Mouse (Mus musculus) common myeloid progenitor, adult 5-6 weeks (primary cell): ENCODE measurements around the gene Klk1b11. TPM values are rescaled to one million over a fixed set of nuclear protein-coding genes. Genes with fewer than 3 reads are reported as not detected.
"Not testable (repeated sequence)": the region's sequence is repeated elsewhere in the genome, so short reads cannot be mapped to it uniquely, and the experiment has no call there.

Source experiments
- ATAC-seq: replicated peaks from 2 replicates; pipeline ENCODE4 v1.8.0; 2016; ENCODE audit warnings: low read depth, mild to moderate bottlenecking, moderate TSS enrichment, inconsistent platforms; ENCODE audit not compliant: poor library complexity, severe bottlenecking
- total RNA-seq: library from RNA; stranded (forward); fragments of 200-1000, 187-1606 nt; gene quantifications from 2 replicates; pipeline ENCODE4 v1.2.3, GENCODE M21; 2017

Klk1b11 gene
- not detected in 2 replicates for total RNA-seq

DNA sequence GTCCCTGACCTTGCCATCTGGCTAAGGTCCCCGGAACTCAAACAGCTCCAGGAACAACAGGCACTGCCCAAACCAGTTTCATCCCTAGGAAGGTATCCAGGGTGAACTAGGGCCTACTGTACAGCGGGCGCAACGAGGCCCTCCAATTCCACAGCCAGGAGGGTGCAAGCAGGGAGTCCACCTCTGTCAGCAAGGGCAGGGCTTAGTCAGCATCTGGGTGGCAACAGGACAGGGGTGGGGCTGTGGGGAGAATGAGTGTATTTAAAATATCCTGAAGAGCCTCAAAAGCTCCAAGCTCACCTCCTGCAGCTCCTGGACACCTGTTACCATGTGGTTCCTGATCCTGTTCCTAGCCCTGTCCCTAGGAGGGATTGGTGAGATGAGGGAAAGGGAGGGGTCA, at the start of gene Klk1b11:
Gene Klk1b11, plus strand, starts transcription at position 301 of the 400 bp plus-strand sequence.
- not testable (repeated sequence) for ATAC-seq

DNA sequence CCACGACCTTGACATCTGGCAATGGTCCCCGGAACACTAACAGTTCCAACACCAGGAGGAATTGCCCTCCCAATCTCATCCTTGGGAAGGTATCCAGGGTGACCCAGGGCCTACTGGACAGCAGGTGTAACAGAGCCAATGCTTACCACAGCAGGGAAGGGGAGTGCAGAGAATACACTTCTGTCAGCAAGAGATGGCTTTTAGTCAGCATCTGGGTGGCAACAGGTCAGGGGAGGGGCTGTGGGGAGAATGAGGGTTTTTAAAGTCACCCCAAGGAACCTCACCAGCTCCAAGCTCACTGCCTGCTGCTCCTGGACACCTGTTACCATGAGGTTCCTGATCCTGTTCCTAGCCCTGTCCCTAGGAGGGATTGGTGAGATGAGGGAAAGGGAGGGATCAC, 45.3 kb upstream of the Klk1b11 start, which contains the start of gene Klk1b8:
Gene Klk1b8, plus strand, starts transcription at position 301 of the 400 bp plus-strand sequence.
- no peak for ATAC-seq

- ATAC-seq, result no peak
Measured at GRCm38 (mm10) chr7:43952703-43953102, 43.0 kb upstream of the Klk1b11 start.

- no peak for ATAC-seq
Measured at GRCm38 (mm10) chr7:43966451-43966850, 29.2 kb upstream of the Klk1b11 start, which contains the start of gene Klk1b1. Gene Klk1b1 (plus strand): TSS chr7:43966751.

- no peak for ATAC-seq
Measured at GRCm38 (mm10) chr7:43967058-43967457, 28.6 kb upstream of the Klk1b11 start.

GRCm38 (mm10) chr7:43967612-43968011, 28.1 kb upstream of the Klk1b11 start:
- ATAC-seq, result 0 out of 2 replicates have a peak, but pooled peaks have one; percentile 32

- not testable (repeated sequence) for ATAC-seq
Measured at GRCm38 (mm10) chr7:43975761-43976160, 19.9 kb upstream of the Klk1b11 start, which contains the start of gene Klk1b9. Gene Klk1b9 (plus strand): TSS chr7:43976061.

GRCm38 (mm10) chr7:43985657-43986056, 10.0 kb upstream of the Klk1b11 start:
- no peak for ATAC-seq

DNA sequence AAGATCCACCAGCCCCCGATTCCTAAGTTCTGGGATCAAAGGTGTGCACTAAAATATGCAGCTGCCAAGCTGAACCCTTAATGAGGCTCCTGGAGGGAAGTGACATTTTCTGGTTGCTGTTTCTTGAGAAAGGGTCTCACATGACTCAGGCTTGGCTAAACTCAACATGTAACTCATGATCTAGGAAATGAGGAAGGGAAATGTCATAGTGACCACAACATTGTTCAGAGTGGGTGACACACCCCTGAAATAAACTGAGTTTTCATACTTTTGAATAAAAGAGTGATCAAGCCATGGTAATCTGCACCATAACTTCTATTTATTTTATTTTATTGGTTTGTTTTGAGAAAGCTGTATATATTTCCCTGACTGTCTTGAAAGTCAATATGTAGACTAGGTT, 856 bp upstream of the Klk1b11 start:
- ATAC-seq, result not testable (repeated sequence)

DNA sequence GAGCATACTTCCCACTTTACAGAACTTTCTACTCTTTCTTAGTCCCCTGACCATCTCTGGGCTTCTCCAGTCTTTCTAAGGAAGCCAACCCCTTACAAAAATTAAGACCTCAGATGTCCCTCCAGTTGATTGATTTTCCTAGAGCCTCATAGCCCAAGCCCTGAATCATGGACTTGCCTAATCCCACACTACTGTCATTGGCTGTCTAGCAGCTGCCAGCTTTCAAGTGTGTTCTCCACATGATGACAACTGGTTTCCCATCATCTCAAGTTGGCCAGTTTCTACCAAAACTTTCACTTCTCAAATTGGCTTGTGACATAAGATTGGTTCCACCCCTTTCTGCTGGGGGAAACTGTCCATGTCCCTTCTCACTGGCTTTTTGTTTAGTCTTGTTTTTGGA, 9.2 kb downstream of the Klk1b11 start:
- 0 out of 2 replicates have a peak, but pooled peaks have one; percentile 29 for ATAC-seq

GRCm38 (mm10) chr7:44011868-44012267, 16.2 kb downstream of the Klk1b11 start, which contains the start of gene Klk1b26:
Gene Klk1b26 (plus strand): TSS chr7:44012168.
- ATAC-seq, result not testable (repeated sequence)

DNA sequence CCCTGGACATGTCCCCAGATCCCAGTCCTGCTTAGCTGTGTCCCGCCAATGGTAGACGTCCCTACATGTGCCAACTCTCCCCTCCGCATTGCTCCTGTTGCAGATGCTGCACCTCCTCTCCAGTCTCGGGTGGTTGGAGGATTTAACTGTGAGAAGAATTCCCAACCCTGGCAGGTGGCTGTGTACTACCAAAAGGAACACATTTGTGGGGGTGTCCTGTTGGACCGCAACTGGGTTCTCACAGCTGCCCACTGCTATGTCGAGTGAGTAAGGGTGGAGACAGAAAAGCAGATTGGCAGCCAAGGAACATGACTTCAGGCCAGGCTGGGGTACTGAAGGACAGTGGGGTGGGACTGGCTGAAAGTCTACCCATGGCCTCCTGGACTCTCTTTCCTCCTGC, 19.0 kb downstream of the Klk1b11 start:
- not testable (repeated sequence) for ATAC-seq

- no peak for ATAC-seq
Measured at GRCm38 (mm10) chr7:44015071-44015470, 19.4 kb downstream of the Klk1b11 start.

Other genes starting within 250 kb of the Klk1b11 start
- not detected in 2 replicates for gene Klk12, start 227.0 kb upstream of the Klk1b11 start, total RNA-seq
- gene Klk11, start 221.3 kb upstream of the Klk1b11 start, total RNA-seq, result not detected in 2 replicates
- gene Klk10, start 214.8 kb upstream of the Klk1b11 start, total RNA-seq, result not detected in 2 replicates
- not detected in 2 replicates for gene Klk9, start 204.0 kb upstream of the Klk1b11 start, total RNA-seq
- 29.0 and 33.0 TPM in 2 replicates for gene Klk8, start 198.3 kb upstream of the Klk1b11 start, total RNA-seq
- not detected in 2 replicates for gene Klk7, start 184.6 kb upstream of the Klk1b11 start, total RNA-seq
- gene Klk6, start 171.4 kb upstream of the Klk1b11 start, total RNA-seq, result not detected in 2 replicates
- gene Klk5, start 153.9 kb upstream of the Klk1b11 start, total RNA-seq, result not detected in 2 replicates
- gene Klk4, start 114.7 kb upstream of the Klk1b11 start, total RNA-seq, result not detected in 2 replicates
- not detected in 2 replicates for gene Klk15, start 62.1 kb upstream of the Klk1b11 start, total RNA-seq
- not detected in 2 replicates for gene Klk1b8, start 45.2 kb upstream of the Klk1b11 start, total RNA-seq
- gene Klk1b1, start 29.1 kb upstream of the Klk1b11 start, total RNA-seq, result not detected in 2 replicates
- gene Klk1b9, start 19.8 kb upstream of the Klk1b11 start, total RNA-seq, result not detected in 2 replicates
- not detected in 2 replicates for gene Klk1b26, start 16.3 kb downstream of the Klk1b11 start, total RNA-seq
- not detected in 2 replicates for gene Klk1b27, start 56.4 kb downstream of the Klk1b11 start, total RNA-seq
- not detected in 2 replicates for gene Klk1b21, start 106.5 kb downstream of the Klk1b11 start, total RNA-seq
- gene Klk1b22, start 116.8 kb downstream of the Klk1b11 start, total RNA-seq, result not detected in 2 replicates
- not detected in 2 replicates for gene Klk1b16, start 140.9 kb downstream of the Klk1b11 start, total RNA-seq
- gene Klk1b24, start 192.4 kb downstream of the Klk1b11 start, total RNA-seq, result not detected in 2 replicates
- gene Klk1b3, start 202.3 kb downstream of the Klk1b11 start, total RNA-seq, result not detected in 2 replicates
- not detected in 2 replicates for gene Klk1b4, start 211.6 kb downstream of the Klk1b11 start, total RNA-seq
- not detected in 2 replicates for gene Klk1b5, start 220.1 kb downstream of the Klk1b11 start, total RNA-seq
- gene Klk1, start 229.5 kb downstream of the Klk1b11 start, total RNA-seq, result not detected in 2 replicates
- not detected in 2 replicates for gene Gm36864, start 240.3 kb downstream of the Klk1b11 start, total RNA-seq